8 mouse cellular contexts compared by ENCODE assay signal in the genomic region with DNA sequence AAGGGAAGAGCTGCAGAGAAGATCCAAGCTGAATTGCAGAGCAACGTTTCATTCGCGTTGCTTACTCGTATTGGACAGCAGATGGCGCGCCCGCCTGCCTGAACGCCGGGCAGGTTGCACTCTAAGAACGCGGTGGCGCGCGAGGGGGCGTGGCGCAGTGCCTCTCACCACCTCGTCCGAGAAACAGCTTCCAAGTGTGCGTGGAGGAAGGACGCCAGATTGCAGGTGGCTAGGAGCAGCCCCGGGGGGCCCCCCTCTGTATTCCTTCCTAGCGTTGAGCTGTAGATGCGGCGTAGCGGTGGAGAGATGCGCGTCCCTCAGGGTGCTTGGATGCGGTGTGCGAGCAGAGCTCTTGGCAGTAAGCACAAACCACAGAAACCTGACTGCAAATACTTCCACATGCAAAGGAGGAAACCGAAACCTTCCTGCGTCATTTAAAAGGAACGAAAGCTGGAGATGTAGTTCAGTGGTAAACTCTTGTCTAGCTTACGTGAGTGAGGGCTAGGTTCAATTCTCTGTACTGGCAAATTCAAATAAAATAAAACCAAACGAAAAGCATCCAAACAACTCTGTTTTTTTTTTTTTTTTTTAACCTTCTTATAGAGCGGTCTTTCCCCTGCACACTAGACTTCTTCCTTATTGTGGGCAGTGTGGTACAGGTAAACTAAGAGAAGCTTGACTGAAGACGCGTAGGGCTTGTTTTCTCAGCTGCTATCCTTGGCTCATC. TPM values are rescaled to one million over a fixed set of nuclear protein-coding genes. Genes with fewer than 3 reads are reported as not detected.
DNase-seq lines count a peak whose midpoint lies in the region; ATAC-seq and TF ChIP-seq lines count a peak whose summit lies in the region.

No protein-coding gene starts in this region.

- H3K9me3 ChIP-seq in erythroblast, embryonic 14.5 days (ENCODE audit: control insufficient read depth, low read length) = no peaks in the 10 kb centered on the region
- no peaks in the 10 kb centered on the region for H3K9me3 ChIP-seq in heart, embryonic 12.5 days (replicated peaks)
- no peaks in the 10 kb centered on the region for H3K9me3 ChIP-seq in kidney, postnatal 0 days (replicated peaks; ENCODE audit: low read length)

- H3K36me3 ChIP-seq in erythroblast, embryonic 14.5 days (ENCODE audit: control insufficient read depth) = no peaks in the 10 kb centered on the region
- H3K36me3 ChIP-seq in heart, embryonic 12.5 days = no peaks in the 10 kb centered on the region
- no peaks in the 10 kb centered on the region for H3K36me3 ChIP-seq in kidney, postnatal 0 days (ENCODE audit: insufficient read depth, low read length)
- H3K36me3 ChIP-seq in liver, adult 2 months (ENCODE audit: control insufficient read depth, insufficient read depth, low read length) = no peaks in the 10 kb centered on the region
- no peaks in the 10 kb centered on the region for H3K36me3 ChIP-seq in myocyte (ENCODE audit: control insufficient read depth, insufficient read depth)
- no peaks in the 10 kb centered on the region for H3K36me3 ChIP-seq in splenic B cell, adult 2 months (ENCODE audit: control insufficient read depth, insufficient read depth, low read length, poor library complexity, severe bottlenecking)

- peak overlapping the region; percentile 80 for H3K4me2 ChIP-seq in heart, embryonic 12.5 days
- peak overlapping the region; percentile 74 for H3K4me2 ChIP-seq in kidney, postnatal 0 days (ENCODE audit: low read length)
- H3K4me2 ChIP-seq in myocyte (ENCODE audit: low read depth) = peak overlapping the region; percentile 83

- no peak for TF ChIP-seq POLR2A in brain, embryonic 14.5 days (IDR thresholded peaks at IDR 0.05; ENCODE audit: borderline replicate concordance, extremely low read depth, insufficient read depth, insufficient read length, poor library complexity, severe bottlenecking)
- TF ChIP-seq POLR2A in liver, adult 2 months (IDR thresholded peaks at IDR 0.05; ENCODE audit: extremely low read depth, insufficient read depth, low read length) = no peak
- no peak for TF ChIP-seq POLR2A in myocyte (IDR thresholded peaks at IDR 0.05; ENCODE audit: insufficient read length, low read depth)

- H3K27ac ChIP-seq in heart, embryonic 12.5 days (ENCODE audit: poor library complexity, severe bottlenecking) = no peak overlapping the region
- H3K27ac ChIP-seq in kidney, postnatal 0 days = no peak overlapping the region
- H3K27ac ChIP-seq in liver, adult 2 months (replicated peaks; ENCODE audit: insufficient read depth, low read depth, low read length) = no peak overlapping the region

- DNase-seq in CD4-positive, CD25-positive, alpha-beta regulatory T cell, adult 2 months (ENCODE audit: low read depth, low spot score) = peak; percentile 89
- DNase-seq in brain, embryonic 14.5 days (ENCODE audit: low read depth) = peak; percentile 90
- peak; percentile 92 for DNase-seq in kidney, postnatal 0 days (ENCODE audit: low spot score)
- DNase-seq in liver, adult 2 months (ENCODE audit: extremely low read depth, low read depth, low spot score) = peak; percentile 41
- peak; percentile 83 for DNase-seq in splenic B cell, adult 2 months (ENCODE audit: low read depth, low spot score)

- ATAC-seq in heart, embryonic 12.5 days (ENCODE audit: insufficient number of reproducible peaks, low FRiP score) = no peak
- peak; percentile 78; the same call in 1 of the 2 replicates for ATAC-seq in kidney, postnatal 0 days (replicated peaks; ENCODE audit: low FRiP score, low read depth)

- H3ac ChIP-seq in myocyte (ENCODE audit: control insufficient read depth, insufficient read length) = no peak overlapping the region

- H3K4me3 ChIP-seq in erythroblast, embryonic 14.5 days (replicated peaks) = peak overlapping the region; percentile 9
- H3K4me3 ChIP-seq in heart, embryonic 12.5 days = peak overlapping the region; percentile 62
- peak overlapping the region; percentile 46 for H3K4me3 ChIP-seq in kidney, postnatal 0 days (replicated peaks; ENCODE audit: low read depth, low read length)
- peak overlapping the region; percentile 51 for H3K4me3 ChIP-seq in liver, adult 2 months (ENCODE audit: insufficient read depth, low read depth, low read length)
- H3K4me3 ChIP-seq in myocyte = peak overlapping the region; percentile 13

- no peaks in the 10 kb centered on the region for H3K79me2 ChIP-seq in liver, adult 2 months (ENCODE audit: control insufficient read depth, insufficient read depth, low read length)
- no peaks in the 10 kb centered on the region for H3K79me2 ChIP-seq in myocyte (ENCODE audit: control insufficient read depth, insufficient read depth)

- peaks cover 4% of the 10 kb centered on the region for H3K4me1 ChIP-seq in erythroblast, embryonic 14.5 days (ENCODE audit: control insufficient read depth)
- H3K4me1 ChIP-seq in heart, embryonic 12.5 days (replicated peaks) = no peaks in the 10 kb centered on the region
- no peaks in the 10 kb centered on the region for H3K4me1 ChIP-seq in kidney, postnatal 0 days (replicated peaks; ENCODE audit: insufficient read depth, low read length)
- no peaks in the 10 kb centered on the region for H3K4me1 ChIP-seq in liver, adult 2 months (ENCODE audit: control insufficient read depth, insufficient read depth, low read length)

- peaks cover 28% of the 10 kb centered on the region for H3K27me3 ChIP-seq in erythroblast, embryonic 14.5 days (ENCODE audit: control insufficient read depth)
- peaks cover 28% of the 10 kb centered on the region for H3K27me3 ChIP-seq in heart, embryonic 12.5 days (replicated peaks)
- H3K27me3 ChIP-seq in kidney, postnatal 0 days (ENCODE audit: insufficient read depth, low read length) = no peaks in the 10 kb centered on the region
- H3K27me3 ChIP-seq in liver, adult 2 months (ENCODE audit: control insufficient read depth, insufficient read depth, low read length) = no peaks in the 10 kb centered on the region
- H3K27me3 ChIP-seq in myocyte (ENCODE audit: control insufficient read depth, insufficient read depth, insufficient read length) = no peaks in the 10 kb centered on the region
- no peaks in the 10 kb centered on the region for H3K27me3 ChIP-seq in splenic B cell, adult 2 months (ENCODE audit: control insufficient read depth, insufficient read depth, low read length, poor library complexity, severe bottlenecking)

- peak; percentile 84 for TF ChIP-seq CTCF in brain, embryonic 14.5 days (IDR thresholded peaks at IDR 0.05; ENCODE audit: borderline replicate concordance, extremely low read depth, insufficient read depth, insufficient read length)
- TF ChIP-seq CTCF in kidney, postnatal 0 days (IDR thresholded peaks at IDR 0.05; ENCODE audit: low read depth) = peak; percentile 90
- TF ChIP-seq CTCF in liver, adult 2 months (IDR thresholded peaks at IDR 0.05; ENCODE audit: low read depth, low read length) = peak; percentile 88

- 5% methylated on average over 37 of the region's 37 CpGs for WGBS in heart, embryonic 12.5 days
- 2% methylated on average over 37 of the region's 37 CpGs for WGBS in kidney, postnatal 0 days
- WGBS in liver, adult 2 months = 7% methylated on average over 37 of the region's 37 CpGs

- peak overlapping the region; percentile 55 for H3K9ac ChIP-seq in heart, embryonic 12.5 days
- H3K9ac ChIP-seq in kidney, postnatal 0 days (ENCODE audit: low read depth, low read length) = no peak overlapping the region
- no peak overlapping the region for H3K9ac ChIP-seq in liver, adult 2 months (ENCODE audit: low read depth, low read length)

TF ChIP-seq in myocyte, 11 proteins besides CTCF, POLR2A, EP300 and RAD21:
- TF ChIP-seq MYOD1 (IDR thresholded peaks at IDR 0.05; ENCODE audit: control insufficient read depth in 1 of 3, insufficient read length in 2 of 3, low read depth in 2 of 3) = peak in 1 of 3 experiments; percentile 7
- no peak for TF ChIP-seq TCF3 (IDR thresholded peaks at IDR 0.05; ENCODE audit: insufficient read length, low read depth)
TF ChIP-seq in myocyte: peak in this region for 1.

RNA-seq across cellular contexts. Expression of a gene that starts 19.3 kb away (rescaled TPM):
- 39.1 and 44.9 TPM in 2 replicates for polyA plus RNA-seq in brain, embryonic 14.5 days (2012; rRNA removed)
- polyA plus RNA-seq in erythroblast, embryonic 14.5 days (2012) = 1.1 and 1.4 TPM in 2 replicates
- 57.3 and 57.4 TPM in 2 replicates for polyA plus RNA-seq in heart, embryonic 12.5 days (2016; fragmentation: Nextera tagmentation; extraction: Ambion mirVana)
- 77.6 and 77.8 TPM in 2 replicates for polyA plus RNA-seq in kidney, postnatal 0 days (2015; fragmentation: Nextera tagmentation; extraction: Ambion mirVana)
- total RNA-seq in liver, adult 2 months (2014; rRNA removed) = 13.9 and 15.8 TPM in 2 replicates
- polyA plus RNA-seq in liver, adult 2 months (2012; rRNA removed) = 5.9 and 6.4 TPM in 2 replicates
- polyA plus RNA-seq in myocyte (2012; fragmentation: generic; extraction: Trizol) = 39.0 TPM

Comparison
In these comparisons a context has a peak if more than half of its experiments do, and no peak if none do; other contexts are left out.
1. DNase-seq: peak in every context shown above with its lines; median percentile 92 in kidney, postnatal 0 days; 90 in brain, embryonic 14.5 days; 89 in CD4-positive, CD25-positive, alpha-beta regulatory T cell, adult 2 months; 83 in splenic B cell, adult 2 months; 41 in liver, adult 2 months.
2. H3K4me3 ChIP-seq: peak in every context shown above with its lines; median percentile 62 in heart, embryonic 12.5 days; 51 in liver, adult 2 months; 46 in kidney, postnatal 0 days; 13 in myocyte; 9 in erythroblast, embryonic 14.5 days.